22 mouse cellular contexts compared by ENCODE assay signal in the genomic region with DNA sequence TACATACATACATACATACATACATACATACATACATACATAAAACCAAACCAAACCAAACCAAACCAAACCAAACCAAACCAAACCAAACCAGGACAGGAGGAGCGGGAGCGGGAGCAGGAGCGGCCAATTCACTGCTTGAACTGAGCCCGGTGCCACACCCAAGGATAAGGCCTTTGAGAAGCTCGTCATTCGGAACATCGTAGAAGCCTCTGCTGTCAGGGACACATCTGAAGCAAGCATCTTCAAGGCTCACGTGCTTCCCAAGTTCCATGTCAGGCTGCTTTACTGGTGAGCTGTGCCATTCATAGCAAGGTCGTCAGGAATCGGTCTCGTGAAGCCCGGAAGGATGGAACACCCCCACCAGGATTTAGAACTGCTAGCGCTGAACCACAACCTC. TPM values are rescaled to one million over a fixed set of nuclear protein-coding genes. Genes with fewer than 3 reads are reported as not detected.
A peak's percentile ranks its signal among the peaks of the same experiment; 100 is the strongest.
DNase-seq lines count a peak whose midpoint lies in the region; TF ChIP-seq lines count a peak whose summit lies in the region.
"Had no signal": no experiment of that assay in that cellular context is flagged by ENCODE, and none has a peak within 500 bp of the region (broad histone marks: within the 10 kb centered on the region; RNA-seq: fewer than 3 reads in every experiment).

No protein-coding gene starts in this region.

- peak overlapping the region; percentile 11; the same call in 1 of the 2 replicates for H3K4me3 ChIP-seq in E14TG2a.4 (replicated peaks; ENCODE audit: low read length)
- no peak overlapping the region for H3K4me3 ChIP-seq in left cerebral cortex, adult 2 months
- H3K4me3 ChIP-seq: embryonic facial prominence, embryonic 13.5 days; embryonic facial prominence, embryonic 15.5 days; erythroblast, embryonic 14.5 days; forebrain, embryonic 10.5 days; forebrain, embryonic 12.5 days had no signal

- no peak overlapping the region for H3K27ac ChIP-seq in left cerebral cortex, adult 2 months
- H3K27ac ChIP-seq: embryonic facial prominence, embryonic 13.5 days; embryonic facial prominence, embryonic 15.5 days; forebrain, embryonic 10.5 days; forebrain, embryonic 12.5 days had no signal

- no peaks in the 10 kb centered on the region for H3K27me3 ChIP-seq in E14TG2a.4 (ENCODE audit: insufficient read depth, low read length)
- H3K27me3 ChIP-seq: CH12.LX; embryonic facial prominence, embryonic 13.5 days; embryonic facial prominence, embryonic 15.5 days; forebrain, embryonic 12.5 days had no signal

- H3K9me3 ChIP-seq in E14TG2a.4 (ENCODE audit: low read length), result no peaks in the 10 kb centered on the region
- H3K9me3 ChIP-seq: embryonic facial prominence, embryonic 13.5 days; embryonic facial prominence, embryonic 15.5 days; forebrain, embryonic 10.5 days; forebrain, embryonic 12.5 days had no signal

- TF ChIP-seq CTCF in E14TG2a.4 (conservative IDR thresholded peaks at IDR 0.05; ENCODE audit: low read length), result no peak
- TF ChIP-seq CTCF in left cerebral cortex, adult 2 months (IDR thresholded peaks at IDR 0.05), result no peak

- intact Hi-C loops in left cerebral cortex, adult 2 months (cut with DNase I), result no loop called here

- peaks cover 61% of the 10 kb centered on the region for H3K4me1 ChIP-seq in E14TG2a.4 (replicated peaks; ENCODE audit: low read depth, low read length)
- H3K4me1 ChIP-seq: embryonic facial prominence, embryonic 13.5 days; embryonic facial prominence, embryonic 15.5 days; forebrain, embryonic 10.5 days; forebrain, embryonic 12.5 days had no signal

- peak; percentile 73 for DNase-seq in ES-CJ7 (ENCODE audit: low read depth, low spot score)
- peak; percentile 72 for DNase-seq in ZHBTc4 (ENCODE audit: low read depth, low spot score)
- DNase-seq in left cerebral cortex, adult 2 months (ENCODE audit: extremely low spot score in 1 of 2, low spot score in 2 of 2), result no peak
- no peak for DNase-seq in cerebellum, adult 8-10 months
- DNase-seq: adrenal gland, adult 2 months; adrenal gland, postnatal 10 days; adrenal gland, postnatal 25 days; B cell, adult 2 months; cerebellum, adult 11 months; cerebellum, adult 18-20 months; cerebellum, adult 9-10 months; cerebellum, postnatal 10 days; cerebellum, postnatal 25 days had no signal

- no peaks in the 10 kb centered on the region for H3K36me3 ChIP-seq in E14TG2a.4 (ENCODE audit: insufficient read depth, low read length)
- H3K36me3 ChIP-seq: embryonic facial prominence, embryonic 13.5 days; embryonic facial prominence, embryonic 15.5 days; forebrain, embryonic 10.5 days; forebrain, embryonic 12.5 days had no signal

RNA-seq across cellular contexts. Expression of a gene that starts 20.6 kb away (rescaled TPM):
- not detected for total RNA-seq in left cerebral cortex, adult 2 months (2021)
- total RNA-seq: adrenal gland, adult 2 months; adrenal gland, postnatal 10 days; adrenal gland, postnatal 25 days; adrenal gland, postnatal 4 days; CH12.LX; MEL had no signal

Comparison
In these comparisons a context has a peak if more than half of its experiments do, and no peak if none do; other contexts are left out.
1. DNase-seq: peak in ES-CJ7 (single experiment) and ZHBTc4 (single experiment); none in left cerebral cortex, adult 2 months (0 of 2) and cerebellum, adult 8-10 months (single experiment).